Mouse (Mus musculus) T-helper 1 cell (primary cell): ENCODE data around the gene Odf2l.

Experiments used
- in situ Hi-C: fragments of 300-600 bp; cut with MboI, MseI; formaldehyde crosslinking; loops from one replicate; pipeline ENCODE4 v1.15.1; 2025; ENCODE audit warnings: high pct_unique_total_duplicates

Gene Odf2l

GRCm38 (mm10) chr3:145131210-145131868 is 13.0 kb downstream of the Odf2l start:
- in situ Hi-C loops = loop anchor here (10.0 kb wide), 2 partner anchors 307 to 773 kb away; no protein-coding TSS in a partner anchor

GRCm38 (mm10) chr3:145140236-145140635 is 21.8 kb downstream of the Odf2l start:
- in situ Hi-C loops = no loop called here

- in situ Hi-C loops = no loop called here
Measured at GRCm38 (mm10) chr3:145142925-145143324, 24.5 kb downstream of the Odf2l start.

DNA sequence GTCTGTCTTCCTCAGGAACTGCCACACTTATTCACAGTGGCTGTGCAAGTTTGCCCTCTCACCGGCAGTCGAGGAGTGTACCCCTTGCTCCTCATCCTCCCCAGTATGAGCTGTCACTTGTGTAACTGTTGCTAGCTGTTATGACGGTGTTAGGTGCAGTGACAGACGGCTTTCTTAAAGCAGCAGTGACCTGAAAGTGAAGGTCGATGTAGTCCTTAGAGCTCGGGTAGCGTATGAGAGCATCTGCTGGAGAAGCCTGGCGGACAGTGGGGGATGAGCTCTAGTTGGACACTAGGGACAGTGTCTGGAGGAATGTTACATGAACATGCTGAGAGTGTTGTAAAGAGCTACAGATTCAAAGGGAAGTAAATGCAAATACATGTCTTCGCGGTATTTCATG is 25.5 kb downstream of the Odf2l start:
- in situ Hi-C loops = no loop called here

- in situ Hi-C loops = no loop called here
Measured at GRCm38 (mm10) chr3:145146871-145147270, 28.5 kb downstream of the Odf2l start.

DNA sequence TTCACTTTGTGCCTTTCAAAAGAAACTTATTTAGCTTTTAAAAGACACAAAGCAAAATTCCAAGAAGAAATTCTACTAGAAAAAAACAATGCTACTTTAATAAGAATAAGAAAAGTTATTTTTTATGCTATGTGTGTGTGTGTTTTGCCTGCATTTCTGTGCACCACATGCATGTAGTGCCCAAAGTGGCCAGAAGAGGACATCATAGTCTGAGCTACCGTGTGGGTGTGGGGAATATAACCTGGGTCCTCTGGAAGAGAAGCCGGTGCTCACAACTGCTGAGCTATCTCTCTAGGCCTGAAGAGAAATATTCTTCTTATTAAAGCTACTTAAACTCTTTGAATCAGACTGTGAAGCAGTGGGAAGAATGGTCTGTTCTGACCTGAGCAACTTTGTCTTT is 29.1 kb downstream of the Odf2l start:
- in situ Hi-C loops = no loop called here

DNA sequence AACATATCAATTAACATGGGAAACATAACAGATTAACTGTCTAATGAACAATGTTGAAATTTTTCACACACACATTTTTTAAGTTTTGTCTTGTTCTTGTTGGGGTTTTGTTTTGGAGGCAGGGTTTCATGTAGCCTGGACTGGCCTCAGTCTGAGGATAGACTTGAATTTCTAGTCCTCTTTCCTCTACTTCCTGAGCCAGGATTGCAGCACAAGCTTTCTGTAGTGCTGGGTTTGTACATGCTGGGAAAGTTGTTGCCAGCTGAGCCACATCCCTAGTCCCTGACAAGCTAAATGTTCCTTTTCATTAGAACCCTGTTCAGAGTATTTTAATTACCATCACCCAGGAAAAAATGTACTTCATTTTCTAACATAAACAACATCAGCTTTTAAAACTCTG is 29.6 kb downstream of the Odf2l start:
- in situ Hi-C loops = no loop called here

DNA sequence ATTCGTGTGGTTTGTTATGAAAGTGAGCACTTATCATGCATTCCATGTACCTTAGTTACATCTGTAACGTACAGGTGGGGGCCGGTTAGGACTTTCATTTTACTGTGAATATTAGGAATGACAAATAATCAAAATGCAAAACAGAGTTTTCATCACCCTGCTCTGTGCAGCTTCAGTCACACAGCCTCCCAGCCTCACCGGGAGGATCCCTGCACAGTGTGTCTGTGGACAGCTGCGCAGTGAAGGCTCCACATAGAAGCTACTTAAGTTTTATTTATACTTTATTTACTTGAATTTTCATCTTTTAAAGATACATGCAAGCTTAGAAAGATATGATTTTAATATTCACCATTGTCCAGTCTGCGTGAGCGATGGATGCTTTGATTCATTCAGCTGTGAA is 32.7 kb downstream of the Odf2l start:
- in situ Hi-C loops = no loop called here

DNA sequence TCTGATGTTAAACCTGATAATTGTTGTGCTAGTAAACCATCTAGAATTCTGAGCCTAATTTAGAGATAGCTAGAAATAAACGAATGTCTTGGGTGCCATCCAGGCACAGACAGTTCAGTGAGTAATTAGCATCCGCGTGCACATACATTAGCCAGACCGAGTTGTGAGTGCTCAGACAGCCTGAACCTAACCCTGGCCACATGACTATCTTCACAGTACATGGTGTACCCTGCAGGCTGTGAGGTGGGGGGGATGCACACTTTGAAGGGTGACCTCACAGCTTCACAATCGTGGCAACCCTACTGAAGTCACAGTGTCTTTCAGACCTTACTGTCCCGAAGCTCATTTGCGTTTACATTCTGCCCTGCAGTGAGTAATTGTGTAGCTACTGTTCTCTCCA is 33.5 kb downstream of the Odf2l start:
- in situ Hi-C loops = no loop called here

DNA sequence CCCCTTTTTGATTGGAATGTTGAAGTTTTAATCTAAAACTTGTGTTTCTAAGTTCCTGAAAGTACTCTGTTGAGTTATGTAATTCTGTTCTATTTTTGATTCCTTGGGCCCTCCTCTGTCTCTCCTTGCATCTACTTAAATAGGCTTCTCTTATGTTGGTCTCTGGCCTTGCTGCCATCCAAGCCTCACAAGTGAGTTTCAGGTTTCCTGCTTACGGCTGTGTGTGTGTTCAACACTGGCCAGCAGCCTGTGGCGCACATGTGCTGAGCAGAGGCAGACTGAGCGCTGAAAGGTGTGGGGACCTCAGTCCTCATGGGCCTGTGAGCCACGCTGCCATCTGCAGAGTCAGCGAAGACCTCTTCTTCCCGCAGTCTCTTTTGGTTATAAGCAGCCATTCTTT is 38.5 kb downstream of the Odf2l start:
- in situ Hi-C loops = no loop called here

GRCm38 (mm10) chr3:145158441-145158840 is 40.1 kb downstream of the Odf2l start:
- in situ Hi-C loops = no loop called here

DNA sequence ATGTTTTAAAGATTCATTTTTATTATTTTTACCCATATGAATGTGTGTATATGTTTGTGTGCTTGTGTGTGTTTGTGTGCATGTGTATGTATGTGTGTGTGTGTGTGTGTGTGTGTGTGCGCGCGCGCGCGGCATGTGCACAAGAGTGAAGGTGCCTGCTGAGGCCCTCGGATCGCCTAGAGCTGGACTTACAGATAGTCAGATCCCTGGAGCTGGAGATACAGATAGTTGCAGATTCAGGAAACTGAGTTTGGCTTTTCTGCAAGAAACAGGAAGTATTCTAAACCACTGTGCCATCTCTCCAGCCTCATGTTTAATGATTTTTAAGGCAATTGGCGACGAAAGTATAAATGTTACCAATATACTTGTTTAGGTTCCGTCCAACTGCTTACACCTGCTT is 48.4 kb downstream of the Odf2l start:
- in situ Hi-C loops = no loop called here

GRCm38 (mm10) chr3:145167766-145168165 is 49.4 kb downstream of the Odf2l start:
- in situ Hi-C loops = no loop called here

DNA sequence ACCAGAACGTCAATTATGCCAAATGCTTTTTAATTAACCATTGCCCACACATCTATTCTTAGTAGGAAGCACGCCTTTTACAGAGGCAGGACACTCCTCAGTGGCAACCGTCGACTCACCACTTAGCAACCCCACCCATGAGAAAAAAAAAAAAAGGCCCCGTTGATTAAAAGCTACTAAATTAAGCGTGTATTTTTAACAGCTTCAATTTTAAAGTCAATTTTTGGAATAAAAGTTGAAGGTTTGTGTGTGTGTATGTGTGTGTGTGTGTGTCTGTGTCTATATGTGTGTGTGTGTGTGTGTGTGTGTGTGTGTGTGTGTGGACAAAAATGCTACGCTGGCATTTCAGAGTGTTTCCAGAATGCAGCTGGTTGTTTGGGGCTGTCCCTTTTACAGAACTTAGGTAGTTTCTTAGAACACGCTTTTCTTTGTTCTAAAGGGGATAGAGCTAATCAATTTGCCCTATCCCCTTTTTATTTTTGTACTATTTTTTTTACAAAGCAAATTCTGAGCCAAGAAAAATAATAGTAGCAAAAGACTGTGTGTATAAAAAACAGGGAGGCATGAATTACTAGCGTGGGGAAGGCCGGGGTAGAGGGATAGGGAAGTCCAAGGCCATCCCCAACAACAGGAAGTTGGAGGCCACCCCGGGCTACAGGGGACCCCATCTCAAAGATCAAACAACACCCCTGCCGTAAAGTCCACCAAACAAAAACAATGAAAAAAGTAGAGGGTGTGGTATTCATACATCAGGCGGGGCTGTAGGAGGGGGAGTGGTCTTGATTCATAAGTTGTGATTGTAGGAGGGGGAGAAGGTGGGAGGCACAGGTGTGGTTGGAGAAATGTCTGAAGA is 50.7 kb downstream of the Odf2l start:
- in situ Hi-C loops = no loop called here

GRCm38 (mm10) chr3:145170028-145170427 is 51.6 kb downstream of the Odf2l start:
- in situ Hi-C loops = no loop called here

DNA sequence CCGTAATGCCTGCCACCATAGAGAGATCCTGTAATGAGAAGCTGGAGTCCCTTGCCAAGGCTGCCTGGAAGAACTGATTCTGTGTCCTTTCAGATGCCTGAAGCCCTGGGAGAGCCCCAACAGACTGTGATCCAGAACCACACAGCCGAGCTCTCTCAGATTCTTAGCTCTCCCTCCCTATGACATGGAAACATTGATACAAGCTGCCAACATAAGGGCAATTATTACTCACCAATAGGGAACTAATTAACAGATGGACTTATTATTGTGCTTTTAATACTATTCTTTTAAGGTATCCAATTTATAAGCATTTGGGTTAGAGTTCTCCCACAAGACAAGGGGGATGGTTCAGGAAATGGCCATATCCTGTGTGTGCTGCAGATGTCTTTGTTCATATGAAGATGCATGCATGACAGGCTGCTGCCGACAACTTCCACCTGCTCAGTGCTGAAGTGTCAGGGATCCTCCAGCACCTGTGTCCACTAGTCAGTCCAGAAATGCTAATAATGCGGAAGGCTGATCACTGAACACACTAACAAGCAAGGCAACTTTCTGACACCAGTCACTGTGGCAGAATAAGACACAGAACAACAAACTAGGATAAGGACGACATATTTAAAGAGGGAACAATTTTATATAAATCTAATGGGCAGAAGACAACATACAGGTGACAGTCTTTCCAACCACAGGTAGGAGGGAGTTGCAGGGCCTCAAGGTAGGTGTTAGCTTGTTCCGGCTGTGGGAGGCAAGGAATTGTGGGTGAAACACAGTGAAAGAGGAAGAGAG is 52.4 kb downstream of the Odf2l start:
- in situ Hi-C loops = no loop called here

- in situ Hi-C loops = no loop called here
Measured at GRCm38 (mm10) chr3:145171390-145172060, 53.1 kb downstream of the Odf2l start.

- in situ Hi-C loops = no loop called here
Measured at GRCm38 (mm10) chr3:145184645-145185044, 66.3 kb downstream of the Odf2l start.

DNA sequence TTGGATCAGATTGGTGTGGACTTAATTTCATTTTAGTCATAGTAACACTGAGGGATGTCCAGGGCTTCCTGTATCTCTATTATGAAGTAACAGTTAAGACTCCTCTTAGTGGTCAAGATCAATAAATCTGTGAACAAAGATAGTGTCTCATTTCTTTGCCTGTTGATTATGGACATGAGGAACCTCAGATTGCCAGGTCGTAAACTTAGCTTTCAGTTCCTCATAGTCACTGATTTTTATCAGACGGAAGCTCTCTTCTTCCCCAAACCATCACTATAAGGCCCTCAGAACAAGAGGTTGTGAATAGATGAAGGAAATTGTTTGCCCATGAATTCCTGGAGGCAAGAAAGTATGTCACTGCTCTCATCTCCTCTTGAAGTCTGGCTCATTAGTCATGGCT is 73.6 kb downstream of the Odf2l start:
- in situ Hi-C loops = no loop called here

GRCm38 (mm10) chr3:145195240-145195923 is 77.0 kb downstream of the Odf2l start:
- in situ Hi-C loops = no loop called here

DNA sequence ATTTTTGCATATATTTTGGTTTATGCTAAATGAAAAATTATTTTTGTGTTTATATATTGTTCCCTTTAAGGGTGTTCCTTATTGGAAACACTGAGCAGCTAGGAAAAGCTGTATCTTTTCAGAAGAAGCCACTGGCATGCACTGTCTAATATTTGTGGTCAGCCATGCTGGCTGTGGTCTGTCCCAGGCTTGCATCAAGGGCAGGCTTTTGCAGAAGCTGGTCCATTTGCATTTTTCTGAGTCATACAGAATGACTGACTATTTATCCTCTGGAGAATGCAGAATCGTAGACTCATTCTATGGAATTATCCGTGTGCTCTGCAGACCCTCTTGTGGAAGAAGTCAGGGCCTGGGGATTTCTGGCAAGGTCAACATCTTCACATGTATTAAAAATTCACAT is 79.7 kb downstream of the Odf2l start:
- in situ Hi-C loops = no loop called here
